Mouse (Mus musculus) frontal cortex, adult 2 months (tissue): ENCODE measurements at regions not wholly inside any gene's neighbourhood (a gene's known extent, or its start where the extent isn't known, plus 50 kb on each side); places are given as distances from the start of the nearest gene placed in this dataset.

Experiments
- DNase-seq, 2 experiments: peaks; one replicate each; pipeline ENCODE4 v3.0.0; 2022; ENCODE audit warnings: low spot score in 1 of 2; ENCODE audit errors: extremely low spot score in 1 of 2

GRCm38 (mm10) chr15:54677660-54678059 is 793.0 kb downstream of the Gm7489 start:
- peak in 1 of 2 experiments; percentile 50 for DNase-seq
